Mouse (Mus musculus) liver, embryonic 11.5 days (tissue): ENCODE measurements around the gene Glra4. TPM values are rescaled to one million over a fixed set of nuclear protein-coding genes. Genes with fewer than 3 reads are reported as not detected.

Source experiments
- ATAC-seq: fragments of 200-750 bp; cut with Nextera tagmentation; replicated peaks from 2 replicates; pipeline ENCODE4 v1.8.0; 2017; ENCODE audit warnings: moderate number of reproducible peaks, mild to moderate bottlenecking, moderate TSS enrichment, moderate library complexity; ENCODE audit not compliant: low FRiP score
- DNase-seq: peaks from one replicate; pipeline ENCODE4 v3.0.0-alpha.2; 2017; ENCODE audit warnings: low spot score
- H3K27ac ChIP-seq: fragments of 300-500 bp; sonication (generic); 2 replicates; pipeline ENCODE4 v1.5.1; 2014; ENCODE audit warnings: mild to moderate bottlenecking, low read depth, low read length, control low read depth
- H3K27me3 ChIP-seq: fragments of 300-500 bp; sonication (generic); replicated peaks from 2 replicates; pipeline ENCODE4 v1.6.1; 2014; ENCODE audit warnings: low read length, mixed read lengths; ENCODE audit not compliant: control insufficient read depth, insufficient read depth
- H3K36me3 ChIP-seq: fragments of 300-500 bp; sonication (generic); 2 replicates; pipeline ENCODE4 v1.6.1; 2014; ENCODE audit warnings: mild to moderate bottlenecking, low read length, moderate library complexity, mixed read lengths; ENCODE audit not compliant: control insufficient read depth, insufficient read depth
- H3K4me1 ChIP-seq: fragments of 300-500 bp; sonication (generic); replicated peaks from 2 replicates; pipeline ENCODE4 v1.6.1; 2014; ENCODE audit warnings: low read length, mixed read lengths; ENCODE audit not compliant: control insufficient read depth, insufficient read depth
- H3K4me2 ChIP-seq: fragments of 300-500 bp; sonication (generic); 2 replicates; pipeline ENCODE4 v1.6.1; 2014; ENCODE audit warnings: mild to moderate bottlenecking, control low read depth, moderate library complexity
- H3K4me3 ChIP-seq: fragments of 300-500 bp; sonication (generic); 2 replicates; pipeline ENCODE4 v1.5.1; 2014; ENCODE audit warnings: low read depth, low read length, control low read depth
- H3K9ac ChIP-seq: fragments of 300-500 bp; sonication (generic); 2 replicates; pipeline ENCODE4 v1.6.1; 2014; ENCODE audit warnings: low read depth, low read length, control low read depth
- H3K9me3 ChIP-seq: fragments of 300-500 bp; sonication (generic); 2 replicates; pipeline ENCODE4 v1.6.1; 2016; ENCODE audit warnings: low read length, inconsistent platforms, mixed read lengths; ENCODE audit not compliant: control insufficient read depth
- WGBS: fragments of 180-500 bp; shearing (Covaris S2); extraction: QIAGEN DNeasy Blood & Tissue Kit; methylation state at CpG from one replicate; pipeline ENCODE4 v1.1.7; 2014; 5-methylcytosine and 5-hydroxymethylcytosine counted together
- polyA plus RNA-seq: library from polyadenylated mRNA; unstranded; fragments of >200 nt; fragmentation: Nextera tagmentation; extraction: Ambion mirVana; gene quantifications from 2 replicates; pipeline ENCODE4 v1.2.1, GENCODE M21; 2014

Glra4 gene
- polyA plus RNA-seq, result 0.15 TPM in 1 of 2 replicates, not detected in the other

DNA sequence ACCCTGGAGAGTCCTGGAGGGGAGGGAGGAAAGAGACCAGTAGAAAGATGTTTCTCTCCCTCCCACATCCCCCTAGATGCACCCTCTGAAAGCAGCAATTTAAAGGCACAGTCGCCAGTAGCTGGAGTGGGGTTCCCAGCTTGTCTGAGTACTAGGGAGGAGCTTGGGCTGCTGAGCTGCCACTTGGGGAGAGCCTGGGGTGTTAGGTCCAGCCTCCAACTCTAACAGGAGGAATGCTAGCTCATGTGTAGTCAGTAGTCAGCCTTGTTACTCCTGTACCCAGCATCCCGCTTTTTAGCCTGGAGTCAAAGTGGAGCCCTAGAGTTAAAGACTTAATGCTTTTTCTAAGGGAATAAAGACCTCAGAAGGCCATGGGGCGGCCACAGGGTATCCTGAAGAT is at the start of gene Glra4:
Gene Glra4, minus strand, starts transcription at position 101 of the 400 bp plus-strand sequence.
- H3K4me2 ChIP-seq, result no peak within 1 kb of the TSS
- H3K9ac ChIP-seq, result no peak within 1 kb of the TSS
- no peaks in the 10 kb centered on the region for H3K4me1 ChIP-seq
- no peak within 1 kb of the TSS for H3K4me3 ChIP-seq
- 77% methylated on average over 3 of the region's 3 CpGs for WGBS
- H3K27ac ChIP-seq, result no peak within 1 kb of the TSS
- DNase-seq, result no peak
- no peak for ATAC-seq
- H3K27me3 ChIP-seq, result no peaks in the 10 kb centered on the region; the same call in 1 of the 2 replicates
- no peaks in the 10 kb centered on the region for H3K9me3 ChIP-seq
- no peaks in the 10 kb centered on the region for H3K36me3 ChIP-seq

DNA sequence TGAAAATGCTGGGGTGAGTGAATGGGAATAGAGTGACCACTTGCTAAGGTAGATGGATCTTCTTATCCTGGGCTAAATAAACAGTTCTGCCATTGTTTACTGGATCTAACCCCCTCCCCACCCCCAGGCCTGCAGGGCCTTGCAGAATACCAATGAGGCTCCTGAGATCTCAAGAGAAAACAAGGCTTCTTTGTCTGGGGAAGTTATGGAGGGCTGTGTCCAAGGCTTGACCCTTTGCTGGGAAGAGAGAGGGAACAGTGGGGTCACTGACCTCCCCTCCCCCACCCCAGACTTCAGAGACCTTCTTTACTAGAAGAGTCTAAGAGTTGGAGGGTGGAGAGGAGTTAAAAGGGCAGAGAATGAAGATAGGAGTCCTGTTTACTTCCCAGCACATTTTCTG is 48.7 kb upstream of the Glra4 start:
- no peaks in the 10 kb centered on the region for H3K36me3 ChIP-seq
- no peaks in the 10 kb centered on the region for H3K27me3 ChIP-seq
- H3K4me2 ChIP-seq, result no peak overlapping the region
- no peak for DNase-seq
- no peaks in the 10 kb centered on the region for H3K4me1 ChIP-seq
- ATAC-seq, result no peak
- no peaks in the 10 kb centered on the region for H3K9me3 ChIP-seq
- no peak overlapping the region for H3K9ac ChIP-seq
- H3K27ac ChIP-seq, result no peak overlapping the region
- H3K4me3 ChIP-seq, result no peak overlapping the region

DNA sequence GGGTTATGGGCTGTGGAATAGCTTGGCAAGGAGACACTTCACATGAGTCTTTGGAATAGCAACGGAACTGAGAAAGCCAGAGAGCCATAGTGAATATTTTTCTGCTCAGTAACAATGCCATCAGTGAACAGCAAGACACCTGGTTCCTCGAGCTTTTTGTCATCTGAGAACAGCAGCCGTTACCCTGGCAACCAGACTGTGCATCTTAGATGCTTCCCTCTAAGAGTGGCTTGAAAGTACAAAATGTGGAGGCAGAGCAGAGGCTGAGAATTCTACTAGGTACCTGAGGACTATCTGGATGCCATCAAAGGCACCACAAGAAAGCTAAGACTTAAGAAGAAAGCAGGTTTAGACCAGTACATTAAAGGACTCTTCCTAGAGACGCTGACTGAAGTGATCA is 45.1 kb upstream of the Glra4 start:
- Histone ChIP-seq H3K27me3 (no peaks in the 10 kb centered on the region; the same call in 1 of the 2 replicates), H3K4me1 (no peaks in the 10 kb centered on the region), H3K36me3 (no peaks in the 10 kb centered on the region), H3K9me3 (no peaks in the 10 kb centered on the region), H3K27ac (no peak overlapping the region), H3K4me2 (no peak overlapping the region), H3K4me3 (no peak overlapping the region), H3K9ac (no peak overlapping the region)
- DNase-seq (no peak), ATAC-seq (no peak)
- WGBS, result 72% methylated on average over 4 of the region's 4 CpGs

DNA sequence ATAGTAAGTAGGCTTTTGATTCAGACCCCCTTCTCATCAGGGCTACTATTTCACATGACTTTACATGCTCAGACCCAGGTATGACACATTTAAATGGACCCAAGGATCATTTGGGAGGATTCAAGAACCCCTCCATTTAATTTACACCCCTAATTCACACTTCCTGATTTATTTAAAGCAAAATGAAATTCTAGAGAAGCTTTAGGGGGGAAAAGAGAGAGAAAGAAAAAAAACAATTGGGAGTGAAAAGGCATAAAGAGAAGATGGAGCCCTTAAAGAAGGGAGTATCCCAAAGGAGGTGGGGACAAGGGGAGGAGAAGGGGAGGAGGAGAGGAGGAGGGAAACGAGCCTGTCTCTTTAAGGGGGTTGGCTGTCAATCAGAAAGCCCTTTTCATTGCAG is 42.4 kb upstream of the Glra4 start, which contains the start of gene Plp1:
Gene Plp1, plus strand, starts transcription at position 301 of the 400 bp plus-strand sequence.
- Histone ChIP-seq H3K4me3 (no peak within 1 kb of the TSS), H3K4me1 (no peaks in the 10 kb centered on the region)

DNA sequence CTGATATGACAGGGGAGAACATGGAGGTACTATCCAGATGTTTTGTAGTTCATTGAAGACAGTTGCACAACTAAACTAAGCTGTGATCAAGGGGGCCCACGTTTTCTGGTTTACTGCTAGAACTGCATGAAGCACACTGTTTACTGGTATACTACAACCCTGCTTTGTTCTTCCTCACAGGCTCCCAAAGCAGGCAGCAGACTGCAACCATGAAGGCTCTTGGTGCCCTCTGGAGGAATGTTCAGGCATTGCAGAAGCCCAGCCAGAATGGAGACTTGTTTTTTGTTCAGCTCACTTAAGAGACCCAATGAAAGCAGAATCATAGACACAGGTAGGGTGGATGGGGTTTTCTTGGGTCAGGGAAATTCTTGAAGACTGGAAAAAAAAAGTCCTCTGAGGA is 40.3 kb upstream of the Glra4 start:
- WGBS, result 6% methylated on average over 1 of the region's 1 CpGs
- Histone ChIP-seq H3K9me3 (no peaks in the 10 kb centered on the region), H3K27ac (no peak overlapping the region), H3K4me2 (no peak overlapping the region), H3K27me3 (no peaks in the 10 kb centered on the region; the same call in 1 of the 2 replicates), H3K9ac (no peak overlapping the region), H3K4me1 (no peaks in the 10 kb centered on the region), H3K4me3 (no peak overlapping the region), H3K36me3 (no peaks in the 10 kb centered on the region)
- DNase-seq (peak; percentile 34), ATAC-seq (0 out of 2 replicates have a peak, but pooled peaks have one; percentile 41)

More for the DNA sequence above, 42.4 kb upstream of the Glra4 start, which contains the start of gene Plp1:
- DNase-seq (no peak), ATAC-seq (no peak)
- Histone ChIP-seq H3K27me3 (no peaks in the 10 kb centered on the region; the same call in 1 of the 2 replicates), H3K9ac (no peak within 1 kb of the TSS), H3K4me2 (no peak within 1 kb of the TSS), H3K9me3 (no peaks in the 10 kb centered on the region), H3K36me3 (no peaks in the 10 kb centered on the region), H3K27ac (no peak within 1 kb of the TSS)
- WGBS, result 53% methylated on average over 1 of the region's 1 CpGs

DNA sequence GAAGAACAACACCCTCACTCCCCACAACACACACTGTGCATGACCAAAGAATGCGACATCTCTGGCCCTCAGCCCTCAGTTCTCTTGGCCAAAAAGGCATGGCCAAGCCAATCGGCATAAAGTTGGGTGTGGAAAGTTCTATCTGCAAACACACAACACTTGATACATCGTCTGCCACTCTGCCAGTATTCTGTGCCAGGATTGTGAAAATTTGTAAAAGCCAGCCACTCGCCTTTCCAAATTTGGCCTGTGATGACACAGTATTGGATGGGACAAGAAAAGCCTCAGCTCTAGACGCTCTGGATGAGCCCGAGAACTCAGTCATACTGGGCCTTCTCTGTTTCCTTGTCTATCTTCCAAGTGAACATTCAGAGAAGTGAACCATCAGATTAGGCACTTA is 39.8 kb upstream of the Glra4 start:
- WGBS, result 82% methylated on average over 6 of the region's 6 CpGs
- Histone ChIP-seq H3K4me2 (no peak overlapping the region), H3K27ac (no peak overlapping the region), H3K27me3 (no peaks in the 10 kb centered on the region; the same call in 1 of the 2 replicates), H3K9ac (no peak overlapping the region), H3K4me1 (no peaks in the 10 kb centered on the region), H3K36me3 (no peaks in the 10 kb centered on the region), H3K4me3 (no peak overlapping the region), H3K9me3 (no peaks in the 10 kb centered on the region)
- DNase-seq (no peak), ATAC-seq (no peak)

DNA sequence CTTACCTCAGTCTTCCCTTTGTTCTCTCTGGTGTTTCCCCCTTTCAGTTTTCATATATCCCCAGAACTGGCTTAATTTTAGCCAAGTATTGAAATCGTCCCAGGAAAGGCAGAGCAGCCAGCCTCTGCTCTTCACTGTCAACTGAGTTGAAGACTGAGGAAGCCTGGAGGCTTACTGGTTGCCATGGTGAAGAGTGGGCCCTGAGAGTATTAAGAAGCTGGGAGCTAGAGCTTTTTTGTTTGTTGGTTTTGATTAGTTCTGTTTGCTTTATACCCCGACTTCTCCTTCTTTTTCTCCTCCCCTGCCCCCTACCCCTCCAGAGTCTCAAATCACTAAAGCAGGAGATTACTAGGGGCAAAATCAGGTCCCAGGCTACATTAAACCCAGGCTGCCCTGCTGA is 17.3 kb upstream of the Glra4 start:
- whole genome bisulfite sequencing, result 63% methylated on average over 2 of the region's 2 CpGs
- DNase-seq (no peak), ATAC-seq (no peak)
- no peaks in the 10 kb centered on the region for H3K9me3 ChIP-seq
- no peaks in the 10 kb centered on the region for H3K27me3 ChIP-seq
- no peak overlapping the region for H3K4me3 ChIP-seq
- H3K9ac ChIP-seq, result no peak overlapping the region
- H3K27ac ChIP-seq, result no peak overlapping the region
- H3K36me3 ChIP-seq, result no peaks in the 10 kb centered on the region
- H3K4me1 ChIP-seq, result no peaks in the 10 kb centered on the region
- H3K4me2 ChIP-seq, result no peak overlapping the region

DNA sequence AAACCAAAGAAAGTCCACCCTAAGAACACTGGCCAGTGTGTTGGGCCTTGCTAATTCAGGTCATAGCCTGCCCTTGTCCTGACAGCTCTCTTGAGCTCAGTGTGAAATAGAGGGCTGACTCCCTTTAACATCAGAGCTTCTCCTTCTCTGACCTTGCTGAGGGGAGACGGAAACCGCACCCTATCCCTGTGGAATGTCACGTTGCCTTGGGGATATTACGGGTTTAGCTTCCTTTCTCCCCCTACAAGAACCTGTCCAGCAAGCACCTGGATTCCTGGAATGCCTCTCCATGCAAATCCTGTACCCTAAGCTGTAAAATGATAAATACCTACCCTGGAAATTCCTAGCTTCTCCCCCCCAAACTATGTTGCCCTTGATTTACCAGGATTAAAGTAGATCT is 9.5 kb upstream of the Glra4 start:
- DNase-seq, result no peak
- no peak overlapping the region for H3K4me2 ChIP-seq

DNA sequence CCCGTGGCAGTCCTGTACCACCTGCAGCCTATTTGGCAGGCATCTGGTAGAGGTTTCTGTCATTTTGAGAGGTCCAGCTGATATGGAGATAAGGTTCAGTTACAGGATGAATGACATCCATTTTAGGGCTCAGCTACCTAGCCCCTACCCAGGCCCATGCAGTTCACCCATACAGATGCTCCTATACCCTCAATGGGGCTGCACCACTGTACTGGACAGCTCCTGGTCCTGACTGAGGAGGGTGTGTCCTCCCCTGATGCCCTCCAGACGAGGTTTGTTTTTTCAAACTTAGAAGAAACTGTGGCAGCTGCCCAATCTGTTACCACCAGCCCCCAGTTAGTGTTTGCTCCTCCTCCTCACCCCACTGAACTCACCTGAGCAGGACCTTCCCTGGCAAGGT is 679 bp downstream of the Glra4 start:
- Histone ChIP-seq H3K9me3 (no peaks in the 10 kb centered on the region), H3K4me3 (no peak overlapping the region), H3K9ac (no peak overlapping the region), H3K27ac (no peak overlapping the region), H3K36me3 (no peaks in the 10 kb centered on the region), H3K4me1 (no peaks in the 10 kb centered on the region), H3K4me2 (no peak overlapping the region), H3K27me3 (no peaks in the 10 kb centered on the region; the same call in none of the 2 replicates)
- ATAC-seq (no peak), DNase-seq (no peak)
- 63% methylated on average over 2 of the region's 2 CpGs for WGBS

More for the DNA sequence above, 9.5 kb upstream of the Glra4 start:
- ATAC-seq, result no peak
- no peak overlapping the region for H3K4me3 ChIP-seq
- H3K9me3 ChIP-seq, result no peaks in the 10 kb centered on the region
- no peaks in the 10 kb centered on the region for H3K27me3 ChIP-seq
- H3K27ac ChIP-seq, result no peak overlapping the region
- H3K36me3 ChIP-seq, result no peaks in the 10 kb centered on the region; the same call in 1 of the 2 replicates
- no peak overlapping the region for H3K9ac ChIP-seq
- 88% methylated on average over 4 of the region's 4 CpGs for WGBS
- H3K4me1 ChIP-seq, result no peaks in the 10 kb centered on the region
